10 mouse cellular contexts compared by ENCODE assay signal in the genomic region with DNA sequence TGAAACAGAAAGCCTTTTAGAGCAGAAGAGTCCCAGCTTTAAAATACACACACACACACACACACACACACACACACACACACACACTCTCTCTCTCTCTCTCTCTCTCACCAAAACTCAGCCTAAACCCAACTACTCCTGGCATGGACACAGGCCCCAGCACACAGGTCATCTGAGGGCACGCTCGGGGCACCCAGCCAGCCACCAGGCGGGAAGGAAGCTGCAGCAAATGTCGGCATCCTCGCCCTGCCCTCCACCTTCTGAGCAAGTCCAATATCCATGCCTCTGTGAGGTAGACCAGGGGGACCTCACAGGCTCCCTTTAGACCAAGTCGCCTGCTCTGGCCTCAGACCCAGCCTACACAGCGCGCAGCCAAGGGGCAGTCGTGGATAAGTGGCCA. TPM values are rescaled to one million over a fixed set of nuclear protein-coding genes. Genes with fewer than 3 reads are reported as not detected.
DNase-seq lines count a peak whose midpoint lies in the region; ATAC-seq and TF ChIP-seq lines count a peak whose summit lies in the region.
"Had no signal": no experiment of that assay in that cellular context is flagged by ENCODE, and none has a peak within 500 bp of the region (broad histone marks: within the 10 kb centered on the region; RNA-seq: fewer than 3 reads in every experiment).

No protein-coding gene starts in this region.

- no peak overlapping the region for H3K27ac ChIP-seq in midbrain, postnatal 0 days (ENCODE audit: low read depth, low read length)
- no peak overlapping the region for H3K27ac ChIP-seq in forebrain, embryonic 14.5 days (ENCODE audit: low read depth, low read length)

- WGBS in midbrain, postnatal 0 days: 87% methylated on average over 9 of the region's 9 CpGs
- WGBS in forebrain, embryonic 14.5 days: 89% methylated on average over 9 of the region's 9 CpGs

- H3K4me2 ChIP-seq in midbrain, postnatal 0 days (ENCODE audit: low read depth, low read length, poor library complexity, severe bottlenecking): no peak overlapping the region
- no peak overlapping the region for H3K4me2 ChIP-seq in forebrain, embryonic 14.5 days (ENCODE audit: low read length)

- no peak overlapping the region for H3K9ac ChIP-seq in midbrain, postnatal 0 days (replicated peaks; ENCODE audit: low read length, poor library complexity, severe bottlenecking)
- no peak overlapping the region for H3K9ac ChIP-seq in forebrain, embryonic 14.5 days (ENCODE audit: low read length)

- no peaks in the 10 kb centered on the region for H3K4me1 ChIP-seq in midbrain, postnatal 0 days (ENCODE audit: insufficient read depth, low read length)
- no peaks in the 10 kb centered on the region for H3K4me1 ChIP-seq in forebrain, embryonic 14.5 days (ENCODE audit: control insufficient read depth, insufficient read depth, low read length)

- TF ChIP-seq CTCF in midbrain, postnatal 0 days (IDR thresholded peaks at IDR 0.05): no peak

- DNase-seq in Muller cell, postnatal 12 days (ENCODE audit: inconsistent ontology term): peak; percentile 8
- peak; percentile 81 for DNase-seq in adrenal gland, postnatal 14 days
- DNase-seq in gastrocnemius, adult 18-20 months (ENCODE audit: low spot score): peak; percentile 43
- DNase-seq in kidney, postnatal 36 days: peak; percentile 81 to 90
- DNase-seq in midbrain, postnatal 0 days (ENCODE audit: low spot score): no peak
- no peak for DNase-seq in forebrain, embryonic 14.5 days (ENCODE audit: low spot score)
- no peak for DNase-seq in MN1 (ENCODE audit: low spot score)
- no peak for DNase-seq in thymus, postnatal 14 days

- no peaks in the 10 kb centered on the region for H3K27me3 ChIP-seq in midbrain, postnatal 0 days (ENCODE audit: insufficient read depth, low read length)
- H3K27me3 ChIP-seq in forebrain, embryonic 14.5 days (replicated peaks; ENCODE audit: control insufficient read depth, insufficient read depth, low read length): no peaks in the 10 kb centered on the region

- H3K4me3 ChIP-seq in midbrain, postnatal 0 days (ENCODE audit: low read depth, low read length): no peak overlapping the region
- no peak overlapping the region for H3K4me3 ChIP-seq in forebrain, embryonic 14.5 days (ENCODE audit: low read depth, low read length)

- H3K9me3 ChIP-seq in midbrain, postnatal 0 days (ENCODE audit: low read length): no peaks in the 10 kb centered on the region
- H3K9me3 ChIP-seq in forebrain, embryonic 14.5 days (replicated peaks; ENCODE audit: control insufficient read depth, low read length): no peaks in the 10 kb centered on the region
- H3K9me3 ChIP-seq: G1E had no signal

- no peaks in the 10 kb centered on the region for H3K36me3 ChIP-seq in midbrain, postnatal 0 days (ENCODE audit: insufficient read depth, low read length)
- 0 out of 2 replicates have a peak, but pooled peaks cover 3% of the 10 kb centered on the region for H3K36me3 ChIP-seq in forebrain, embryonic 14.5 days (ENCODE audit: control insufficient read depth, insufficient read depth, low read length)
- H3K36me3 ChIP-seq: G1E had no signal

- ATAC-seq in midbrain, postnatal 0 days (ENCODE audit: low FRiP score): no peak
- no peak for ATAC-seq in forebrain, embryonic 14.5 days
- ATAC-seq: forebrain, embryonic 16.5 days had no signal

RNA-seq across cellular contexts. Expression of a gene that starts 14.4 kb away (rescaled TPM):
- total RNA-seq in adrenal gland, postnatal 14 days (2021): 49.9 and 61.8 TPM in 2 replicates
- 10 to 100 TPM; 10.9 to 13.4 TPM for total RNA-seq in gastrocnemius, adult 18-20 months (2021)
- total RNA-seq in midbrain, postnatal 0 days (2014; rRNA removed): 32.0 and 38.3 TPM in 2 replicates
- 45.3 and 48.5 TPM in 2 replicates for polyA plus RNA-seq in midbrain, postnatal 0 days (2015; fragmentation: Nextera tagmentation; extraction: Ambion mirVana)
- polyA plus RNA-seq in forebrain, embryonic 14.5 days (2014; fragmentation: Nextera tagmentation; extraction: Ambion mirVana): 34.9 and 49.5 TPM in 2 replicates

RNA-seq across cellular contexts. Expression of a gene that starts 33.5 kb away (rescaled TPM):
- 45.2 and 46.6 TPM in 2 replicates for total RNA-seq in adrenal gland, postnatal 14 days (2021)
- total RNA-seq in gastrocnemius, adult 18-20 months (2021): 10 to 100 TPM; 17.4 to 20.6 TPM
- 31.4 and 55.2 TPM in 2 replicates for total RNA-seq in midbrain, postnatal 0 days (2014; rRNA removed)
- 48.5 and 52.3 TPM in 2 replicates for polyA plus RNA-seq in midbrain, postnatal 0 days (2015; fragmentation: Nextera tagmentation; extraction: Ambion mirVana)
- polyA plus RNA-seq in forebrain, embryonic 14.5 days (2014; fragmentation: Nextera tagmentation; extraction: Ambion mirVana): 63.9 and 71.1 TPM in 2 replicates

Comparison
In these comparisons a context has a peak if more than half of its experiments do, and no peak if none do; other contexts are left out.
1. DNase-seq: peak in Muller cell, postnatal 12 days (single experiment), adrenal gland, postnatal 14 days (single experiment), gastrocnemius, adult 18-20 months (single experiment) and kidney, postnatal 36 days (2 of 2); none in midbrain, postnatal 0 days (single experiment), forebrain, embryonic 14.5 days (single experiment), MN1 (single experiment) and thymus, postnatal 14 days (single experiment).